Mouse (Mus musculus): ENCODE measurements at regions not wholly inside any gene's neighbourhood (a gene's known extent, or its start where the extent isn't known, plus 50 kb on each side); places are given as distances from the start of the nearest gene placed in this dataset.

GRCm38 (mm10) chr16:10098511-10098910 is 71.5 kb upstream of the Rpl39l start:
- no peak for TF ChIP-seq CTCF (IDR thresholded peaks at IDR 0.05; ENCODE audit: borderline replicate concordance, extremely low read depth, insufficient read depth, insufficient read length)
- TF ChIP-seq POLR2A (IDR thresholded peaks at IDR 0.05; ENCODE audit: borderline replicate concordance, extremely low read depth, insufficient read depth, insufficient read length, poor library complexity, severe bottlenecking): no peak
- no peak for DNase-seq (ENCODE audit: low read depth)

- TF ChIP-seq POLR2A (IDR thresholded peaks at IDR 0.05; ENCODE audit: borderline replicate concordance, extremely low read depth, insufficient read depth, insufficient read length, poor library complexity, severe bottlenecking) (no peak), CTCF (IDR thresholded peaks at IDR 0.05; ENCODE audit: borderline replicate concordance, extremely low read depth, insufficient read depth, insufficient read length) (peak; percentile 70; the same call in 1 of the 2 replicates)
- DNase-seq (ENCODE audit: low read depth): peak; percentile 84
Observed at GRCm38 (mm10) chr16:10088461-10089353, 81.3 kb upstream of the Rpl39l start.

- no peak for DNase-seq (ENCODE audit: low read depth)
- TF ChIP-seq CTCF (IDR thresholded peaks at IDR 0.05; ENCODE audit: borderline replicate concordance, extremely low read depth, insufficient read depth, insufficient read length) (no peak), POLR2A (IDR thresholded peaks at IDR 0.05; ENCODE audit: borderline replicate concordance, extremely low read depth, insufficient read depth, insufficient read length, poor library complexity, severe bottlenecking) (no peak)
Observed at GRCm38 (mm10) chr16:10086341-10086740, 83.7 kb upstream of the Rpl39l start.

- no peak for TF ChIP-seq POLR2A (IDR thresholded peaks at IDR 0.05; ENCODE audit: borderline replicate concordance, extremely low read depth, insufficient read depth, insufficient read length, poor library complexity, severe bottlenecking)
- no peak for TF ChIP-seq CTCF (IDR thresholded peaks at IDR 0.05; ENCODE audit: borderline replicate concordance, extremely low read depth, insufficient read depth, insufficient read length)
- no peak for DNase-seq (ENCODE audit: low read depth)
Observed at GRCm38 (mm10) chr16:10085429-10085828, 84.6 kb upstream of the Rpl39l start.

- no peak for DNase-seq (ENCODE audit: low read depth)
- TF ChIP-seq CTCF (IDR thresholded peaks at IDR 0.05; ENCODE audit: borderline replicate concordance, extremely low read depth, insufficient read depth, insufficient read length): no peak
- TF ChIP-seq POLR2A (IDR thresholded peaks at IDR 0.05; ENCODE audit: borderline replicate concordance, extremely low read depth, insufficient read depth, insufficient read length, poor library complexity, severe bottlenecking): no peak
Observed at GRCm38 (mm10) chr16:10081751-10082150, 86.4 kb upstream of the Grin2a start.

GRCm38 (mm10) chr16:10080121-10080679 is 84.8 kb upstream of the Grin2a start:
- TF ChIP-seq POLR2A (IDR thresholded peaks at IDR 0.05; ENCODE audit: borderline replicate concordance, extremely low read depth, insufficient read depth, insufficient read length, poor library complexity, severe bottlenecking) (no peak), CTCF (IDR thresholded peaks at IDR 0.05; ENCODE audit: borderline replicate concordance, extremely low read depth, insufficient read depth, insufficient read length) (no peak)
- no peak for DNase-seq (ENCODE audit: low read depth)

- TF ChIP-seq CTCF (IDR thresholded peaks at IDR 0.05; ENCODE audit: borderline replicate concordance, extremely low read depth, insufficient read depth, insufficient read length) (peak; percentile 95), POLR2A (IDR thresholded peaks at IDR 0.05; ENCODE audit: borderline replicate concordance, extremely low read depth, insufficient read depth, insufficient read length, poor library complexity, severe bottlenecking) (no peak)
- DNase-seq (ENCODE audit: low read depth): peak; percentile 84
Observed at GRCm38 (mm10) chr16:10073158-10073557, 77.8 kb upstream of the Grin2a start.

- DNase-seq (ENCODE audit: low read depth): no peak
- TF ChIP-seq POLR2A (IDR thresholded peaks at IDR 0.05; ENCODE audit: borderline replicate concordance, extremely low read depth, insufficient read depth, insufficient read length, poor library complexity, severe bottlenecking): no peak
- no peak for TF ChIP-seq CTCF (IDR thresholded peaks at IDR 0.05; ENCODE audit: borderline replicate concordance, extremely low read depth, insufficient read depth, insufficient read length)
Observed at GRCm38 (mm10) chr16:10063491-10063890, 68.1 kb upstream of the Grin2a start.

GRCm38 (mm10) chr16:10058094-10058493 is 62.7 kb upstream of the Grin2a start:
- DNase-seq (ENCODE audit: low read depth): peak; percentile 21
- TF ChIP-seq POLR2A (IDR thresholded peaks at IDR 0.05; ENCODE audit: borderline replicate concordance, extremely low read depth, insufficient read depth, insufficient read length, poor library complexity, severe bottlenecking) (no peak), CTCF (IDR thresholded peaks at IDR 0.05; ENCODE audit: borderline replicate concordance, extremely low read depth, insufficient read depth, insufficient read length) (no peak)
